Mouse (Mus musculus): ENCODE results near the gene Zfhx3. TPM values are rescaled to one million over a fixed set of nuclear protein-coding genes. Genes with fewer than 3 reads are reported as not detected.

Zfhx3 gene
- polyA plus RNA-seq, 1 experiment, result 2.2 TPM

DNA sequence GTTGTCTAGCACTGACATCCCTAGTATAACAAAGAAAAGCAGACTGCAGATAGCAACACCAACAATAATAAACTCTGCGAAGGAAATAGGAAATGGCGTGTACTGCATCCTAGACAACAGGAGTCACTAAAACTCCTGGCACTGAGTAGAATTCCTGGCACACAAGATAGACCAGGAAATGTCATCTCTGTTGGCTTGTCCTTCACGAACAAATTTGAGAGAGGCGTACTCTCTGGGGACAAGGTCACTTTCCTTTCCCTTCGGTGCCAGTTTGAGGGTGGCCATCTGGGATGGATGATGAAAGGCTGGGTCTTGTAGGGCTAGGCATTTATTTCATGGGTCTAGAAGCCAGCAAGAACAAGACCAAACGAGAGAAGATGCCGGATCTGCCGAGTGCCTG, 708.4 kb downstream of the Zfhx3 start:
- no peak for DNase-seq (ENCODE audit: low read depth)

DNA sequence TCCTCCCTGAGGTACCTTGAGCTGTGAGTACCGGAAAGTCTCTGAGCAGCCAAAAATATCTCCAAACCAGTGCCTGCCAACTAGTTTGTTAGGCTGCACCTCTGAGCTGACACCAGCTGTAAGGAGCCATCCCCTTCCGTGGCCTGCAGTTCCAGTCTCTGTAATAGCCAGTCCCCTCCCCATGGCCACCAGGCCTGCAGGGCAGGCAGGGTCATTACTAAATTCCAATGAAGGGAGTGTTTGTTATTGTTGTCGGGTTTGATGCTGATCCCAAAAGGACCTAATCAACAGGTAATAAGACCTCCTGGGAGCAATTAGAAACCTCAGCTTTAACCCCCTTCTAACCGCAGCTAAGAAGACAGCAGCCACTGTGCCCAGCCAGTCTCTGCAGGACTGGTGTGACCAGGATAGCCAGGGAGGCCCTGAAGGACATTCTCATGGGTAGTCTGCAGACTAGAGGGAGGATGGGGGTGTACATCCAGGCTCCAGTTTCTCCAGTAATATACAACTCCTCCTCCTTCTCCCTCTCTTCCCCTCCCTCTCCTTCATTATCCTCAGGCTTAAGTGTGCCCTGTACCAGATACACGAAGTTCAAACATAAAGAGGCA, 719.1 kb downstream of the Zfhx3 start:
- DNase-seq (ENCODE audit: low read depth), result no peak

DNA sequence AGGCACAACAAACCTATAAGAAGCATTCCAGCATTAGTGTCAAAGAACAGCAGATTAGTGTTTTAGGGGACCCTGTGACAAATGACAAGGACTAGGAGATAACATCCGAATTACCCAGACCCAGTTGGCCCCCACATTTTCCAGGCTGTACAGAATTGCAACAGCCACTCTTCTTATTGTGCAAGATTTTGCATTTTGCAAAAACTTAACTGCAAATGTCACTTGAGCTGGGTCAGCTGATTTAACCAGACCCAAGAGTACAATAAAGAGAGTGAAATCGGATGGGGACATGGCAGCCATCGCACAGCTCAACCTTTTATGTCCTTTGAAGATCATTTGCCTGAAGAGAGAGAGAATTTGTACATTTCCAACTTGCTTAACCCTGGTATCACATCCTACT, 720.3 kb downstream of the Zfhx3 start:
- DNase-seq (ENCODE audit: low read depth), result no peak

DNA sequence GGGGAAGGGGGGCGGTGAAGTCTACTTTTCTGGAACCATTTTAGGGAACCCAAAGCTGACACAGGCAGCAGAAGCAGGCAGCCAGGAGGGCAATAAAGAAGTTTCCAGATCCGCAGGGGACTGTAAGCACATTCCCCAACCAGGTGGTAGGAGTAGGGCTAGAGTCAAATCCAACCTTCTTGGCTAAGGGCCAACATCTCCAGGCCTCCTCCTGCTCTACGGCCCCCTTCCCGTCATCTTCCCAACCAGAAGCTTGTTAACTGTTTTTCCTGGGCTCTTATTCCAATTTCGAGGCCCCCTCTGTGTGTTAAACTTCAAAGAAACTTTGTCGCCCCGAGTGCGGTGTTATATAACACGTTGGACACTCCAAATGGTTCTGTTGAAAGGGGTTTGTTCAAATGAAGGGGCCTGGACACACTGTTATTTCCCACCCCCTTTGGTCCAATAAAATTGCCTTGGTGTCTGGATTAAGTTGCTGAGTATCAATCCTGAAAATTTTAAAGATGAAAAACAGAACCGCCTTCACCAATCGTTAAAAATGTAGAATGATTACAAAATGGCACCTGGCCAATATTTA, 729.6 kb downstream of the Zfhx3 start:
- DNase-seq (ENCODE audit: low read depth), result no peak

DNA sequence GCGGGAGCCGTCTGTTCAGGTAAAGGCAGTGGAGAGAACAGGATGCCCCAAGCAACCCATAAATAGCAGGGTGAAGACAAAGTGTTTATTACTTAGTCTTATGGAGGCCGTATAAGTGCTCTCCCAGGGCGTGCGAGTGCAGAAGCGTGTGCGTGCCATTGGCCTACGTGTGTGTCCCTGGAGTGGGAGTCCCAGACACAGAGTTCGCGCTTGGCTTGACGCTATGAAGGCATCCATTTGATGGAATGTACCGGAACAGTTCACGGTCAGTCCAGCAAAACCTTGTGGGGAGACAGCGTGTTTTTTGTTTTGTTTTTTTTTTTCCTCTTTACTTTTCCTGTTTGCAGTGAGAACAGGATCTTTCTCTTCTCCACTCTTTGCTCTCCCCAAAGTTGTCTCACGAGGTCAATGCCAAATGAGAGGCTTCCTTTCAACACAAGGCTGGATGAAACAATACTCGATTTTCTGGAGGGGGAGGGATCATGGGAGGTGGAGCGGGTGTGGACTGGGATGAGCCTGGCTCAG, 732.6 kb downstream of the Zfhx3 start:
- no peak for DNase-seq (ENCODE audit: low read depth)

DNA sequence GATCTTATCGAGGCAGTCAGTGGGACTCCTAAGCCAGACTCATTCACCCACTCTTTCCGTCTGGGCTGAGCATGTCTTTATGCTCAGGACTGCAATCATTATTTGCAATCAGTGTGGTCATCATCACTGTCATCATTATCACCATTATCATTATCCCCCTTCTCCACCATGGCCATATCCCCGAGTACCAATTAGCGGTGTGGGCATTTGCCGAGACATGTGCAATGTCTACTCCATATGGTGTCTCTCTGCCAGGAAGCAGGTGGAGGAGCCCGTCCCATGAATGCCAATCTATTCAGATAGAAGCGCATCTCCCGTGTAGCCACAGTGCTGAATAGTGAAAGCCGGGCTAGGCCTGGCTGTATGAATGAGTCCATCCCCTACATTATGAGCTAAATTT, 747.2 kb downstream of the Zfhx3 start:
- no peak for DNase-seq (ENCODE audit: low read depth)

DNA sequence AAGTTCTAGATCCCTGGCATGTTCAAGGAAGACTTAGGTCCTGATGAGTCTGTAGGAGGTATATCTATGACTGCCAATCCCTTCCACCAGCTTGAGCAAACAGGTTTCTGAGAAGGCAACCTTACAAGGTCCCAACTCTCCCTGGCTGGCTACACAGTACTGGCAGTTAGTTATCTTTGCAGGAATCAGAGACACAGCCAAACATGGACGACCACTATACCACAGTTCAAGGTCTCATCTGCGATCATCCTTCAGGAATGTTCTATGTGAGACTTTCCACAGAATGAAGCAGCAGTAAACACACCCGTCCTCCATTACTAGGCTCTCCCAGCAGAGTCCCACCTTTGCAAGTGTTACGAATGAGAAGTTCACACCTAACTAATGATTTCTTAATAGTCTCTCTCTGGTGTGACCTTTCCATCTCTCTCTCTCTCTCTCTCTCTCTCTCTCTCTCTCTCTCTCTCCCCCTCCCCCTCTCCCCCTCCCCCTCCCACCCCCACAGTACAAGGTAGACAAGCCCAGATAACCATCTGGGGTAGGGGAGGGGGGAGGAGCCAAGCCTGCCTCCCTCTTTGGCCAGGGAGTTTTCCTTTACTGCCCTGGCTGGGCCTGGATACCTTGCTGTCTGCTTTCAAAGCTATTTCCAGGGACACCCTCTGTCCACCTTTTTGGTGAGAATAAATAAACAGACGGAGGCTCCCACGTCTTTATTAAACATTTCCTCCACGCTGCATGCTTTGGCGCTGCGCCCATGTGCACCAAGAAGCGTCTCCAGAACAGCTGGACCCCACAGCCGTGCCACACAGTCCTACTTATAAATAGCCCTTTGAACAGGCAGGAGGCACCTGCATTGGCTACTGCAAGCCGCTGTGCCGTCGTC, 748.4 kb downstream of the Zfhx3 start:
- no peak for DNase-seq (ENCODE audit: low read depth)

DNA sequence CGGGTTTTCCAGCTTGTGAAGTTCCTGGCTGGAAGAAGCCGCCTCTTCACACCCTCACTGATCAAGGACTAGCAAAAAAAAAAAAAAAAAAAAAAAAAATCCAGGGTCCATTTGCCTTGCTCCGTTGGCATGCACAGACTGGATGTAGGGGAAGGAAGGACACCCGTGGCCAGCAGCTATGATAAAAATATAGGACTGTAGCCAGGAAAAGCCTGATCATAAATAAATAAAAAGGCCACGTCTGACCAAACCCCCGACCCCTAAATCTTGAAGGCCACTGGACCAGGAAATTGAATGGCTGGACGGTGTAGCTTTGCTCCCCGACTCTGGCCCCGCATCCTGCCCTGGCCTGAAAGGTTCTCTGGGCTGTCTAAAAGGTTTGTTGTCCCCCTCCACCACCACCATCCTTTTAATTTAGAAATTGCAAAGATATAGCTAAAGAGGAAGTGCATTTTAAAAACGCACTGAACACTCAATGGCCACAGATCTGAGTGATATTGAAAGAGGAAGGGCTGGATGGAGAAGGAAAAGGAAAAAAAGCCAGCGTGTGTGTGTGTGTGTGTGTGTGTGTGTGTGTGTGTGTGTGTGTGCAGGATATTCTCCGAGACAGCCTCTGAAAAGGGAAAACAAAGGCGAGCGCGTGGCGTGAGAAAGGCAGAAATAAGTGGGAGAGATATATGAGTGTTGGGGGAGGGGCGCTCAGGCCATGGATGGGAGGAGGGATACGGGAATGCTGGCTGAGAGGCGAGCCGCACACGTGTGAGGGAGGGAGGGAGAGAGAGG, 749.2 kb downstream of the Zfhx3 start:
- DNase-seq (ENCODE audit: low read depth), result no peak

DNA sequence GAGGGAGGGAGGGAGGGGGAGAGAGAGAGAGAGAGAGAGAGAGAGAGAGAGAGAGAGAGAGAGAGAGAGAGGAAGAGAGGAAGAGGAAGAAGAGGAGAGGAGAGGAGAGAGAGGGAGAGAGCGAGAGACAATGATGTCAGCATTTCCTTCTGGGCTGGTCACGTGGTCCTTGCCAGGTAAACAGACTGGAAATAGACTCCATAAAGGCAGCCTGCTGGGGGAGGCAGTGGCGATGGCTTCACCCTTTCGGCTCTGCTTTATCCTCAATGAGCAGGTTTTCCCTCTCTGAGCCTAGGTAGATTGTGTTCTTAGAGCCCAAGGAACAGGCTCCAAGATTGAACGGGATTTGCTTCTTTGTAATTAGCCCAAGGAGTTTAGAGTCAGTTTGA, 749.8 kb downstream of the Zfhx3 start:
- DNase-seq (ENCODE audit: low read depth), result no peak

DNA sequence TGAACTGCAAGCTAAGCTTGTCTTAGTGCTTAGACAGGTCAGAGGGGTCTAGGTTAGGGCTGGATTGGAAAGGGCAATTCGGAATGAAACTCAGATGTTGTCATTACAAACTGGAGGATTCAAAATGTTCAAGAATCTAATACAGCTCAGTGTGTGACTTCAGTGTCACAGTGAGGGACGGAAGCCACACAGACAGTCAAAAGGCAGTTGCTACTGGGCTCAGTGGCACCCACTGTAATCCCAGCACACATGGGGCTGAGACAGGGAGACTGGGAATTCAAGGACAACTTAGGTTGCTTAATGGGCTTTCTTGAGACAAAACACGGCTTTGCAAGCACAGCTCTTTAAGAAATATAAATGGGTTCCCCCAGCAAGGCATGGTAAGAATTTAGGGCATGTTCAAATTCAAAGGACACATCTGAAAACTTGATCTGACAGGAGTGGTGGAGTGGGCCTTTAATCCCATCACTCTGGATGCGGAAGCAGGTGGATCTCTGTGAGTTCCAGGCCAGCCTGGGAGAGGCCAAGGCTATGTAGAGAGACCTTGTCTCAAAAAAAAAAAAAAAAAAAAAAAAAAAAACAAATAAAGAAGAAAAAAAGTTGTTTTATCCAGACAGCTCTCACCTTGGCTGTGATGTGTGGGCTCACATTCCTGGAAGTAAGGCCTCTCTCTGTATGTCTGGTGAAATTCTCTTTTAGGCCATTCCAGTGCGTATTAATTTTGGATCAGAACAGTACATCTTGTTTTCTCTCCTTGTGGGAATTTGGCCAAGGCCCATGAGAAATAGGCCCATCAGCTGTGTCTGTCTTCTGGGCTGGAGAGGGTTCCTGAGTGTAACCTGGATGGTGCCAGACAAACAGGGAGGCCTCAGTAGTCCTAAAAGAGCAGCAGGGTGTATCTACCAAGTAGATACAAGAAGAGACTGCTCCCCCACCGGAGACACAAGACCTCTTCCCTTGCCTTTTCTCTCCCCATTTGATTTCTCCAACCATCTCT, 750.5 kb downstream of the Zfhx3 start:
- DNase-seq (ENCODE audit: low read depth), result no peak

DNA sequence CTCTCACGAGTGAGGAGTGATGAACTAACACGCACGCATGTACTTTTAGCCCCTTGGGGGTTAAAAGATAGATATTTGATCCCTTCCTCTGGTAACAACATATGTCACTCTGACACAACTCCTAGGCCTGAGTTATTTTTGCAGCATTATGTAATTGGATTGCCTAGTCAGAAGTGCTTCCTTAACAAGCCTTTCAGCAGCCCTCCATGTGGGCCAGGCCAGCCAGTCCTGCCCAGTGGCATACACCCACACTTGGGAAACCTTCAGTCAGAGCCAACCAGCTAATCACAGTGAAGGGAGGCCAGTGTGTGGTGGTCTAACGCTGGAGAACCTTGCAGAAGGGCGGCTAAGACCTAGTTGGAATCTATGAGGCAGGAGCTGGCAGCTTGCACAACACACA, 751.4 kb downstream of the Zfhx3 start:
- no peak for DNase-seq (ENCODE audit: low read depth)

DNA sequence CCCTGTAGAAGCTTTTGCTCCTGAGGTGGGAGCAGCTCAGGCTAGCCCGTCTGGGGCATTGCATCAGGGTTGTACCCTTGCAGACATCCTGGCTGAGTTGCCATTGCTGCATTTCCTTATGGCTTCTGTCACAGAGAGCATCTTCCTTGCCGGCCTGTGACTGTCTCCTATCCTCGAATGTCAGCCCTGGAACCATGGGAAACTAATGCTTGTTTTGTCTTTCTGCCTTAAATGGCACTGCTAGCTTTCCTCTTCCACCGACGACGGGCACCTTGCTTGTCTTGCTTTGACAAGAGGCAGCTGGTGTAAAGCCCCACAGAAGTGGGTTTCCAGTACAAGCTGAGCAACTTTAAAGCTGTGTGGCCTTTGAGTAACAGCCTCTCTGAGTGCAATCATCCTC, 752.1 kb downstream of the Zfhx3 start:
- DNase-seq (ENCODE audit: low read depth), result no peak

DNA sequence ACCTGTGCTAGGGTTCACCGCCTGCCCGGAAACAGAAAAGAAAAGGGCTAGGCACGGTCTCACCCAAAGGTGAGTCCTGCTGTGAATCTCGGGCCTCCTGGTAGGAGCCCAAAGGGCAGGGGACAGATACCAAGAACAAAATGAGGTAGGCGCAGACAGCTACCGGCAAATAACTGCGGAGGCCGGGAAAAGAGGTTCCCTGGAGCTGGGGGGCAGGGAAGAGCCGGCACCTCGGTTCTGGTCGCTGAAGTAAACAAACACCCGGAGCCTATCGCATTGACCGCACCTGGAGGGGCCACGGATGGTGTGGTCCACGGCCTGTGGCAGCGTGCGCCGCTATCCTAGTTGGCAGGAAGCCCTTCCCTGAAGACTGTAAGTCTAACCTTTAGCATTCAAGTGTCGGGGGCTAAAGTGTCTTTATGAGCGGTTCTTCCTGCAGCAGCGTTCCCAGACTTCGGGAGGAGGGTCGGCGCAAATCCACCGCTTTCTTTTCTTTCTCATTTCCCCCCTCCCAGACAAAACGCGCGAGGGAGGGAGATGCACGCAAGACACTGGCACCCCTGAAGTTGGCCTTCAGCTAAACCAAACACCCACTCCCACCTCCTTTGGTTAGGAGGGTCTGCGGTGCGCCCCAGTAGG, 752.9 kb downstream of the Zfhx3 start:
- DNase-seq (ENCODE audit: low read depth), result no peak

DNA sequence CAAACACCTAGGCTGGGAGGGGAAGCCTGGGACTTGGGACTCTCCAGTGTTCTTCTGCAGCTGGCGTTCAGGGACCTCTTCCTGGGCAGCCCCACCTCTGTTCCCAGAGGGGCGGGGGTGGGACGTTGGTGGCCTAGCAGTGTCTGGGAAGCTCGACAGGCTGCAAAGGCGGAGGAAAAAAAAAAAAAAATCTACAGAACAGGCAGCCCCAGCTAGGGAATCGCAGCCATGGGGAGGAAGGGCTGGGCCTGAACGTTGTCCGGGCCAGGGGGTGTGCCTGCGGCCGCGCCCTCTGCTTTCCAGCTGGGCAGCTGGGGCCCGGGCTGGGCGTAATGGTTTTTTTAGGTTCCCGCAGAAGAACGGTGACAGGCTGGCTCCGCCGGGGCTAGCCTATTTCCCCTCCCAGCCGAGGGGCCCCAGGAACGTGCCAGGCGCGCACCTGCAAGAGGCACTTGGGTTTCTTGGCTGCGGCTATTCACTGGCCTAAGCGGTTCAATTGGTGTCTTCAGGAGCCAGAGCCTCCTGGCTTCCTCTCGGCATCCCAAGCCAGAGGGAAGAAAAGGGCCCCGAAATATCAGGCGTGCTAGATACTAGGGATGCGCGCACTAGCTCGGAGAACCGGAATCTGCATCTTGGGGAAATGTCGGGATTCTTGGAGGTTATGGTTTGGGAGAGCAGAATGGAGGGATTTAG, 753.6 kb downstream of the Zfhx3 start:
- no peak for DNase-seq (ENCODE audit: low read depth)

DNA sequence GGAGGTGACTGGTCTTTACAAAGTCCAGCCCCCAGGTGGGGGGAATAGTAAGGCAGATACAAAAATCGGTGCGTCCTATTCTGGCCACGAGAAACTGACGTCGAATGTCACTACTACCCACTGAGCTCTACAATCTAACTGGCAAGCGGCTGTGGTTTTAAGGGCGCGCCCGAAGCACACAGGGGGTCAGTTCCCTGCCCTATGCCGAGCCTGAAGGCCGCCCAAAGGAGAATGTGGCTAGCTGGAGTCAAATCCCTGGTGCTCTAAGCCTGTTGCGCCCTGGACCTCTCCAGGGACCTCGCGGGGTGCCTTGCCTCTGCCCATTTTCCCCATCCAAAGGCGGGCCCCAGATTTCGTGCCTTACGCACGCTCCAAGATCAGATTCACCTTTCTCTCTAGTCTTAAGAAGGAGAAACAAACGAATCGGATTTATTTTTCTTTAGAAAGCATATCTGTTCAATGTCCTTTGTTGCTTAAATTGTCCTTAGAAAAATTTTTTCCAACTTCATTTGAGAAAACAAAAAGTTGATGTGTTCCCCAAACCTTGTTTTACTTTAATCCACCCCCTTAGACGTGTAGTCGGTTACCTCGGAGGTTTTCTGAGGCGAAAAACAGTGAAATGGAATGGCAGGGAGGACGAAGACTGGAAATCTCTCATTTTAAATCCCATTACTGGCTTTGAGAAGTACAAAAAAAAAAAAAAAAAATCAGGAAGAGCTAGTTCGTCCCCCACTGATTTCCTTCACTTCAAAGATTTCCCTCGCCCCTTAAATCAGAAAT, 754.4 kb downstream of the Zfhx3 start:
- DNase-seq (ENCODE audit: low read depth), result no peak

DNA sequence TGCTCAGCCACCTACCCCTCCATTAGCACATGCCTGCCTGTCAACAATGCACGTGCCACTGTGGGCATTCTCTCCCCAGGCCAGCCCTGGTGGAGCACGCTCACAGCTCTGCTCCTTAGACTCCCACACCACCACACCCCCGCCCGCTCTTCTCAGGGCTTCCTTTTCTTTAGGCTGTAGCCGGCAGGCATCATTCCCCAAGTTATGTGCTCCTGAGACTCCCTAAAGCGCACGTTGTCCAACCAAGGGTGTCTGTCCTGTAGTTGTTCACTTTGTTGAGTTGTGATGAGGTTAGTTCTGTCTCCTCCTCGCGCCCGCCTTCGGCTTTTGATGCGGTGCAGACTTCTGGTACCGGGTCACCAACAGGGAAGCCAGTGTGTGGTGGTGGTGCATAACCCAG, 755.1 kb downstream of the Zfhx3 start:
- DNase-seq (ENCODE audit: low read depth), result no peak

DNA sequence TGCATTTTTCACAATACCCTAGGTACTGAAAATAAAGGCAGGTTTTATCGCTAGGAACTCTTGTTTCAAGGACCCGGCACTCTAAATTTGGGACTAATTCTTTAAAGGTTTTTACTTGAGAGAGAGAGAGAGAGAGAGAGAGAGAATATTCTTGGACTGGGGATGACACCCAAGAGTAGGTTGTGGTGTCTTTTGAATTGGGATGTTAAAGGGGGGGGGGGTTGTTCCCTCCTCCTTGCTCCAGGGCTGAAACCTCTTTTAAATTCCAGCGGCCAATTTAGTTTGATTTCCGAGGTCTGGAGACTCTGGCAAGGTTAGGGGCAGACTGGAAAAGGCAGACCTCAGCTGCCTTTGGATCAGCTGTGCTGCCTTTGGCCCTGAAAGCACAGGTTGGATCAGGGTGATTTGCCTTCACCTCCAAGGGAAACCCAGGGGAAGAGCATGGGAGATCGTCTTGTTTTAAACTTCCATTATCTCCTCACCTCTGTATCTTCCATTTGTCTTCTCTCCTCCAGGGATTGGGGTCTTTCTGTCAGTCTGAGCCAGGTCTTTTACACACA, 755.7 kb downstream of the Zfhx3 start:
- no peak for DNase-seq (ENCODE audit: low read depth)

DNA sequence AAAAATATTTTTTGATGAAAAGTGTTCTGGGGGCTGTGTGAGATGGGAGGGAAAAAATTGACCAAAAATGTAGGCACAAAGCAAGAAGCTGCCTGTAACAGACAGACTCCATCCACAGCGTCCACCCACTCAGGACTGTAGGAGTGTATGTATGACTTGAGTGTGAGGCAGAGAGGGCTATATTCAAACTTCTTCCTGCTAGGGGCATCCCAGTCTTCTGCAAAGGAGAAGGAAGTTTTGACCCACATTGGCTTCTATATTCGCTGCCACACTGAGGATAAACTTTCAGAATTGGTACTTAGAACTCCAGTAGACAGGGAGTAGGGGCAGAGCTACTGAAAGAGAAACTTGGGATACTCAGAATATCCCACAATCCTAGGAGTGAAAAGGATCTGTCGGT, 756.6 kb downstream of the Zfhx3 start:
- DNase-seq (ENCODE audit: low read depth), result no peak
